Mouse (Mus musculus) adrenal gland, adult 18-20 months (tissue): ENCODE results near the gene Eml5. TPM values are rescaled to one million over a fixed set of nuclear protein-coding genes. Genes with fewer than 3 reads are reported as not detected.

Experiments used
- DNase-seq, 2 experiments: peaks; one replicate each; pipeline ENCODE4 v3.0.0; 2021 to 2022; ENCODE audit warnings: low spot score in 2 of 2
- total RNA-seq, 2 experiments: library from RNA; stranded (reverse); gene quantifications; 1 replicate in 1 of 2; 2 replicates in 1 of 2; pipeline ENCODE4 v1.2.3; 2021

Eml5 gene
- total RNA-seq, 2 experiments from 2014 or later = 19.1 TPM

DNA sequence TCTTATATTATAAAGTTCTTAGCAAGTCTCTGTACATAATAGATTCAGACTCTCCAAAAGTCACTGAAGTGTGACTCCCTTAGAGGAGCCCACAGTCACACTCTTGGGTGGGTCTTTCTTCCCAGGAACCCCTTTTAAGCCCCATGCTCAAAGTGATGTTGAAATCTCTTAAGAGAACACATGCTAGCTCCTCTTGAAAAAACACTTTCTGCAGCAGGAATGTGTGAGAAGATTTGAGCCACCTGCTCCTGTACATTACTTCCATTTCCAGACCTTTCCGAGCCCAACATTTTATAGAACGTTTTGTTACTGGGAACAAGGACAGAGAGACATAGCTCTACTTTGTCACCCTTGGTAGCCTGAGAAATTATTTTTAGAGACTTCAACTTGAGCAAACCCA lies 66.4 kb downstream of the Eml5 start:
- no peak for DNase-seq

- DNase-seq = no peak
Measured at GRCm38 (mm10) chr12:98833901-98834300, 67.4 kb downstream of the Eml5 start.

DNA sequence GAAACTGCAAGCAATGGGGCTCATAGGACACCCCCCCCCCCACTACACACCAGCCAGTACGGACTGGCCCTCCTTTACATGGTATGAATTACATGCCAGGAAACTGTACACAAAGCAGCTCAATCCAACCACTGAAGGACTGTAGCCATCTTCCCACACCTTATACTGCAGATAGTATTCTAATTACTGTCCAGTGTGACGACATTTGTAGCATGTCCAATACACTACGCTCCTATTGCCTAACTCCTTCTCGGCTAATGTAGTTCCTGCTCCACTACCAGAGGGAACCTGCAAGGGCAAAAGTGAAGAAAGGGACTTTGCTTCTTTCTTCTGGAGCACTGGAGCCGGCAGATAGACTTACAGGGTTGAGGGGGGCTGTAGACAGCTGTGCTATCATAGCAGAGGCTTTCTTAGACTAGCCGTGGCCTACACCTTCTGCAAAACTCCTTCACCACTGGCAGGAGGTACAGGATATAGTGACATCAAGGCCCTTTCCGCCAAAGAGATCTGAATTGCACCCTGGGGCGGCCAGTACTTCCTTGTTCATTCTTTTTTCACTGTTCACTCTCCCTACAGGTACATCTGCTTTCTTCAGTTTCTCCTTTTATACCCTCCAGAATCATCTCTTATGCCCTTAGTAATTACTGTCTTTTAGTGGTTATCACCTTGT lies 68.2 kb downstream of the Eml5 start:
- no peak for DNase-seq

GRCm38 (mm10) chr12:98831122-98831521 lies 70.2 kb downstream of the Eml5 start:
- DNase-seq = no peak

DNA sequence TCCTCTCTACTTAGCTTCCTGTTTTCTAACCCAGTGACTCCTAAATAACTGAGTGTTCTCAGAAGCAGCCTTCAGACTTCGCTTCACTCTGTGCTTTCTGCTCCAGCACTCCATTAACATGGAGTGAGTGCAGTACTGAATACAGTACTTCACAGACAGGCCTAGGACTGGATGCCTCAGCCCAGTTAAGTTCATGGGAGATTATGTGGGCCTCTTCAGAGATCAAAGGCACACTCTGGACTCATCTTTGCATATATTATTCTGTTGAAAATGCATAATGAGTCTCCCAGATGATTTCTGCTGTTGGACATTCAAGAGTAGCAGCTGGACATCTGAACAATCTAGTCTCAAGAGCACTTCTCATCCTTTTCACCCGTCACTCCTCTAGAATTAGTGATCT lies 80.5 kb downstream of the Eml5 start:
- no peak for DNase-seq

- no peak for DNase-seq
Measured at GRCm38 (mm10) chr12:98804078-98804748, 97.1 kb downstream of the Eml5 start.

DNA sequence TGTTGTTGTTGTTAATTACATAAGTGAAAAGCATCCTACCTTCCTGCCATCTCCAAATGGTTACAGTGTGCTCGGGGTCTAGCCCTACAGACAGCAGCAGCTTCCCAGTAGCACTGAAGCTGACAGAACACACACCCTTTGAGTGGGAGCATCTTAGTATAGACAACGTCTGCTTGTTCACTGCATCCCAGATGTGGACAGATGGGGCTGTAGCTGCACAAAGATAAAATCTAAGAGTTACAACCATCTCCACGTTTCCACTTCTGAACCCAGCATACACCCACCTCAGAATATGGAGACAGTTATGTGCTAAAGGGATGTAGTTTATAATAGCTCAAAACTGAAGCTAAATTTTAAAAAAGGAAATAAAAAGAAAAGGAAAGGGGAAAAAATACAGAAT lies 99.0 kb downstream of the Eml5 start:
- no peak for DNase-seq

DNA sequence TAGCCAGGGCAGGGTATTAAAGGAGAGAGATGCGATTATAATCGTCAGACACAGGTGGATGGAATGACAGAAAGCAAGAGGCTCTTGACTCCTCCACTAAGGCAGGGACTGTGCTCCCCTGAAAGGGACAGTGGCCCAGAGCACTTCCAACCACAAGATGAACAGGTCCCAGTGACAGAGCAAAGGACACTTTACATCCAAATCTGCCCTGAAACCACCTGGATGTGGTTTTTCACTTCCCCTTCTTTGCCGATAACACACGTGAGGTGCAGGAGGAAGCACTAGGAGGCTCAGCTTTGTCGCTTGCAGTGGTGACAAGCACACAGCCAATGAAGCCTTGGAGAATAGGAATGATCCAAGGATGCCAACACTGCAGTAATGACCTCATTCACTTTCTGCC lies 101.0 kb downstream of the Eml5 start:
- no peak for DNase-seq

DNA sequence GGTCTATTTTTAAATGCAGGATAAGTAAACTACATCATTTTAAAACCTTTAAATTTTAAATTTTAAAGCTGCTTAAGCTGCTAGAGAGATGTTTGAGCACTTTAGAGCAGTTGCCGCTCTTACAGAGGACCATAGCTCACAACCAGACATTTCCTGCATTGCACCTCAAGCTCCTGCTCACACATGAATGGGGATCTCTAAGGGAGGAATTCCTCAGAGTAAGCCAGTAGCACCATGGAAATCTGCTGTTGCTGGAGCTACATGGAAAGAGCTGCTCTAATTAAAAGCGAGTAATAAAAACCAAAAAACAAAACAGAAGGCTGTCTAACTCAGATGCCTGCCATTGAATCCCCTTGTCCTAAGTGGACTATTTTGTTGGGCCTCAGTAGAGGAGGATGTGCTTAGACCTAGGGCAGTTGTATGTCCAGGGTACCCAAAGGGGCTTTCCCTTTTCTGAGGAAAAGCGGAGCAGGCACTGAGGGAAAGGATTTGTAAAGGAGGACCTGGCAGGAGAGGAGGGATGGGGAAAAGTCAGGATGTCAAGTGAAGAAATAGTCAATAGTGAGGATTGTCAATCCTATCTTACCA lies 105.5 kb downstream of the Eml5 start:
- DNase-seq = no peak

- no peak for DNase-seq
Measured at GRCm38 (mm10) chr12:98784251-98784650, 117.0 kb downstream of the Eml5 start.

DNA sequence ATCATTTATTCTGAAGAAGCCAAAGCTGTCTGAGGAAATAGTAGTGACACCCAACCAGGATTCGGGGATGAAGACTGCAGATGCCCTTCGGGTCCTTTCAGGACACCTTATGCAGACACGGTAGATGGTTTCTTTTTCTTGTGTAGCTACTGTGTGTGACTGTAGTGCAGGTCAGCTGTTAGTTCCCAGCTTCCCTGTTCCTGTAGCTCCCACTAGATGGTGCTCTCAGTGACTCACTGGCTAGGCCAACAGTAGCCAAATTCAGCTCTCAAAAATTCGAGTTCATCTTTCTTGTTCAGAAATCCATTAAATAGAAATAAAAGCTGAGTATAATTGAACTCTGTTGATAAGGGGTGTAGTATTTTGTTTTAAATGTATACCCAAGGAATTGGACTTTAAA lies 122.1 kb downstream of the Eml5 start:
- no peak for DNase-seq

- DNase-seq = no peak
Measured at GRCm38 (mm10) chr12:98777509-98777908, 123.8 kb downstream of the Eml5 start.

- no peak for DNase-seq
Measured at GRCm38 (mm10) chr12:98766241-98766640, 135.0 kb downstream of the Eml5 start.

- DNase-seq = no peak
Measured at GRCm38 (mm10) chr12:98759700-98760099, 141.6 kb downstream of the Eml5 start.

GRCm38 (mm10) chr12:98757636-98758035 lies 143.6 kb downstream of the Eml5 start:
- no peak for DNase-seq

- no peak for DNase-seq
Measured at GRCm38 (mm10) chr12:98747380-98747753, 153.9 kb downstream of the Eml5 start.

GRCm38 (mm10) chr12:98746746-98747379 lies 154.4 kb downstream of the Eml5 start, which contains the start of gene Zc3h14:
TSS of gene Zc3h14 (plus strand) at chr12:98746964.
- peak; percentile 93 to 95 for DNase-seq

- peak; percentile 40 to 46 for DNase-seq
Measured at GRCm38 (mm10) chr12:98746131-98746530, 155.2 kb downstream of the Eml5 start.

DNA sequence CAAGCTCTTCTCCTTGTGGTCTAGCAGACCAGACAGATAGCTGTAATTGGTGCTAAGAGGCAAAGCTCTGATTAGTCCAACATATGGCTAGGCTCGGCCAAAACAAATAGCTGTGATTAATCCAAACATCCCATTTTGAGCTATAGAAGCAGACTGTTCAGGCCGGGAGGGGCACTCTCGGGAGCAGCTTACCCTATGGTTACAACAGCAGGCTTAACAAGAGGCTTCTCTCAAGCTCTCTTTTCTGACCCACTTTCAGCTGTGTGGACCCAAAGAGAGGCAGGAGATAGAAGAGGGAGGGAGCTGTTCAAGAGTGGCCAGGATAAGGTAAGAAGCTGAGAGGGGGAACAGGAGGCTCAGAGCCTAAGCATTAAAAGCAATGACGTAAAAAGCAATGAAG lies 155.7 kb downstream of the Eml5 start:
- DNase-seq = no peak

DNA sequence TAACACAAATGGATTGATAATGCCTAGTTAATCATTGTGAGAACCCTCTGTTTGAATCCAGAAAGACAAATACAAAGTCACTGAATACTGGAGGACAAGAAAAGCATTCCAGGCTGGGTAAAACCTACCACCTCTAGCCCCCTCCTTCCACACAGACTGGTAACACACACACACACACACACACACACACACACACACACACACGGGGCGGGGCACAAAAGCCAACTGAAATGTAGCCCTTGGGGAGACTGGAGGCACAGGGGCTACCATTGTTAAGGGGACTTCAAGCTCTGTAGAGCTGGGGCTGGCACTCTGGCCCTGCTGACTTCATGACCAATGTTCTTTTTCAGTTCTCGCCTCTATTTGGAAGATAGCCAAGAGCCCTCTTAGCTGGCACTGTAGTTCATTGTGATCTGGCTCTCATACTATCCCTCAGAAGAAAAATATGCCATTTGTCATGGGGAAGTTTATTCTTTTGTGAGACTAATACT lies 160.2 kb downstream of the Eml5 start:
- no peak for DNase-seq

GRCm38 (mm10) chr12:98737801-98738350 lies 163.4 kb downstream of the Eml5 start:
- DNase-seq = no peak
